In the genomic region with DNA sequence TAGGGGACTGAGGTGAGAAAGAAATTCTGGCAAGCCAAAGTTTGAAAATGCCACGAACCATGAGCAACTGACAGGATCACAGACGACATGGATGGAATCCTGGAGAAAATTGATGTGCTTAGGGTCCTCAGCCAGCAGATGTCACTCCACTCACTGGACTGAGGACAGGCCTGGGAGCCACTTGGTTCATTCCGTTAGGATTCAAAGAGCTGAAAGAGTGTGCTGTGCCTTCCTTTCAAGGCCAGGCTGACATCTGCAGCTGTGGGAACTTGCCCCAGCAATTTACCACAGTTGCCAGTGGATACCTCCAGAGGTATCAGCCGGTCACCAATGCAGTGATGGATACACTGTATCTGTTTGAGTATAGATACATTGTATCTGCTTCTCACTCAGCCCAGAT, we compare ENCODE assay signal across 10 mouse cellular contexts. TPM values are rescaled to one million over a fixed set of nuclear protein-coding genes. Genes with fewer than 3 reads are reported as not detected.
A peak's percentile ranks its signal among the peaks of the same experiment; 100 is the strongest.
DNase-seq lines count a peak whose midpoint lies in the region; ATAC-seq and TF ChIP-seq lines count a peak whose summit lies in the region.
"Had no signal": no experiment of that assay in that cellular context is flagged by ENCODE, and none has a peak within 500 bp of the region (broad histone marks: within the 10 kb centered on the region; RNA-seq: fewer than 3 reads in every experiment).

No protein-coding gene starts in this region.

- H3K9ac ChIP-seq in liver, adult 2 months (ENCODE audit: low read depth, low read length) = no peak overlapping the region
- H3K9ac ChIP-seq in liver, embryonic 12.5 days = no peak overlapping the region
- H3K9ac ChIP-seq in midbrain, postnatal 0 days (replicated peaks; ENCODE audit: low read length, poor library complexity, severe bottlenecking) = no peak overlapping the region
- H3K9ac ChIP-seq in kidney, embryonic 16.5 days (replicated peaks; ENCODE audit: low read length) = no peak overlapping the region
- H3K9ac ChIP-seq: midbrain, embryonic 12.5 days had no signal

- no peaks in the 10 kb centered on the region for H3K9me3 ChIP-seq in liver, embryonic 12.5 days (replicated peaks)
- no peaks in the 10 kb centered on the region for H3K9me3 ChIP-seq in midbrain, postnatal 0 days (ENCODE audit: low read length)
- H3K9me3 ChIP-seq in kidney, embryonic 16.5 days (ENCODE audit: low read length) = no peaks in the 10 kb centered on the region
- H3K9me3 ChIP-seq: midbrain, embryonic 12.5 days had no signal

- peak; percentile 50 for TF ChIP-seq CTCF in liver, adult 2 months (IDR thresholded peaks at IDR 0.05; ENCODE audit: low read depth, low read length)
- peak; percentile 59 for TF ChIP-seq CTCF in midbrain, postnatal 0 days (IDR thresholded peaks at IDR 0.05)

- no peak for TF ChIP-seq POLR2A in liver, adult 2 months (IDR thresholded peaks at IDR 0.05; ENCODE audit: extremely low read depth, insufficient read depth, low read length)

- no peak overlapping the region for H3K4me3 ChIP-seq in liver, adult 2 months (ENCODE audit: insufficient read depth, low read depth, low read length)
- H3K4me3 ChIP-seq in liver, embryonic 12.5 days = no peak overlapping the region
- H3K4me3 ChIP-seq in midbrain, postnatal 0 days (ENCODE audit: low read depth, low read length) = no peak overlapping the region
- H3K4me3 ChIP-seq in kidney, embryonic 16.5 days (ENCODE audit: low read length) = no peak overlapping the region
- H3K4me3 ChIP-seq: midbrain, embryonic 12.5 days had no signal

- no peak overlapping the region for H3K27ac ChIP-seq in liver, adult 2 months (replicated peaks; ENCODE audit: insufficient read depth, low read depth, low read length)
- no peak overlapping the region for H3K27ac ChIP-seq in liver, embryonic 12.5 days
- H3K27ac ChIP-seq in midbrain, postnatal 0 days (ENCODE audit: low read depth, low read length) = no peak overlapping the region
- H3K27ac ChIP-seq in kidney, embryonic 16.5 days (ENCODE audit: low read length) = no peak overlapping the region
- H3K27ac ChIP-seq: midbrain, embryonic 12.5 days had no signal

- no peaks in the 10 kb centered on the region for H3K79me2 ChIP-seq in liver, adult 2 months (ENCODE audit: control insufficient read depth, insufficient read depth, low read length)

- peak; percentile 37 for DNase-seq in cerebellum, adult 11-12 months
- no peak for DNase-seq in cerebellum, adult 9-11 months
- DNase-seq in liver, adult 2 months (ENCODE audit: extremely low read depth, low read depth, low spot score) = peak; percentile 29
- peak; percentile 84 for DNase-seq in brain, adult 2 months (ENCODE audit: low read depth, low spot score)
- peak; percentile 51 for DNase-seq in midbrain, postnatal 0 days (ENCODE audit: low spot score)
- DNase-seq in B cell, adult 2 months = no peak
- DNase-seq: right cerebral cortex, adult 18-20 months had no signal

- 43% methylated on average over 4 of the region's 4 CpGs for WGBS in liver, adult 2 months
- 35% methylated on average over 4 of the region's 4 CpGs for WGBS in liver, embryonic 12.5 days (ENCODE audit: insufficient replicate concordance)
- WGBS in midbrain, postnatal 0 days = 30% methylated on average over 4 of the region's 4 CpGs
- 49% methylated on average over 4 of the region's 4 CpGs for WGBS in kidney, embryonic 16.5 days

- no peak overlapping the region for H3K4me2 ChIP-seq in liver, embryonic 12.5 days
- H3K4me2 ChIP-seq in midbrain, postnatal 0 days (ENCODE audit: low read depth, low read length, poor library complexity, severe bottlenecking) = no peak overlapping the region
- H3K4me2 ChIP-seq in kidney, embryonic 16.5 days (replicated peaks; ENCODE audit: low read depth, low read length) = no peak overlapping the region
- H3K4me2 ChIP-seq: midbrain, embryonic 12.5 days had no signal

- no peaks in the 10 kb centered on the region for H3K36me3 ChIP-seq in liver, adult 2 months (ENCODE audit: control insufficient read depth, insufficient read depth, low read length)
- H3K36me3 ChIP-seq in liver, embryonic 12.5 days = no peaks in the 10 kb centered on the region
- H3K36me3 ChIP-seq in midbrain, postnatal 0 days (ENCODE audit: insufficient read depth, low read length) = no peaks in the 10 kb centered on the region
- no peaks in the 10 kb centered on the region for H3K36me3 ChIP-seq in kidney, embryonic 16.5 days (ENCODE audit: insufficient read depth, low read length)
- H3K36me3 ChIP-seq: midbrain, embryonic 12.5 days had no signal

- H3K27me3 ChIP-seq in liver, adult 2 months (ENCODE audit: control insufficient read depth, insufficient read depth, low read length) = no peaks in the 10 kb centered on the region
- H3K27me3 ChIP-seq in liver, embryonic 12.5 days (replicated peaks) = peaks cover 48% of the 10 kb centered on the region
- H3K27me3 ChIP-seq in midbrain, postnatal 0 days (ENCODE audit: insufficient read depth, low read length) = no peaks in the 10 kb centered on the region
- H3K27me3 ChIP-seq in kidney, embryonic 16.5 days (ENCODE audit: insufficient read depth, low read length) = no peaks in the 10 kb centered on the region

- peaks cover 14% of the 10 kb centered on the region for H3K4me1 ChIP-seq in liver, adult 2 months (ENCODE audit: control insufficient read depth, insufficient read depth, low read length)
- peaks cover 7% of the 10 kb centered on the region for H3K4me1 ChIP-seq in liver, embryonic 12.5 days
- no peaks in the 10 kb centered on the region for H3K4me1 ChIP-seq in midbrain, postnatal 0 days (ENCODE audit: insufficient read depth, low read length)
- H3K4me1 ChIP-seq in kidney, embryonic 16.5 days (ENCODE audit: insufficient read depth, low read length) = peaks cover 27% of the 10 kb centered on the region

- no peak for ATAC-seq in liver, embryonic 12.5 days
- ATAC-seq in midbrain, postnatal 0 days (ENCODE audit: low FRiP score) = no peak
- ATAC-seq in kidney, embryonic 16.5 days (ENCODE audit: low FRiP score, low TSS enrichment) = no peak

RNA-seq across cellular contexts. Expression of gene Rab4a, which starts 41.1 kb away (rescaled TPM):
- total RNA-seq in liver, adult 2 months (2014; rRNA removed) = 15.4 and 15.7 TPM in 2 replicates
- 24.4 and 24.6 TPM in 2 replicates for polyA plus RNA-seq in liver, adult 2 months (2012; rRNA removed)
- polyA plus RNA-seq in liver, embryonic 12.5 days (2016; fragmentation: Nextera tagmentation; extraction: Ambion mirVana) = 36.3 and 38.3 TPM in 2 replicates
- 54.2 and 59.8 TPM in 2 replicates for total RNA-seq in midbrain, postnatal 0 days (2014; rRNA removed)
- polyA plus RNA-seq in midbrain, postnatal 0 days (2015; fragmentation: Nextera tagmentation; extraction: Ambion mirVana) = 97.7 and 101 TPM in 2 replicates
- polyA plus RNA-seq in kidney, embryonic 16.5 days (2015; fragmentation: Nextera tagmentation; extraction: Ambion mirVana) = 50.8 and 51.5 TPM in 2 replicates

Comparison
In these comparisons a context has a peak if more than half of its experiments do, and no peak if none do; other contexts are left out.
1. DNase-seq: peak in cerebellum, adult 11-12 months (single experiment), liver, adult 2 months (single experiment), brain, adult 2 months (single experiment) and midbrain, postnatal 0 days (single experiment); none in cerebellum, adult 9-11 months (single experiment) and B cell, adult 2 months (0 of 2).